Comparison of ENCODE assay signal across 10 mouse cellular contexts in genomic region chr3:130079794-130080193, GRCm38 (mm10). TPM values are rescaled to one million over a fixed set of nuclear protein-coding genes. Genes with fewer than 3 reads are reported as not detected.
DNase-seq lines count a peak whose midpoint lies in the region; ATAC-seq lines count a peak whose summit lies in the region.
"Had no signal": no experiment of that assay in that cellular context is flagged by ENCODE, and none has a peak within 500 bp of the region (broad histone marks: within the 10 kb centered on the region; RNA-seq: fewer than 3 reads in every experiment).

No protein-coding gene starts in this region.

- ATAC-seq in midbrain, embryonic 15.5 days (replicated peaks): no peak
- no peak for ATAC-seq in embryonic facial prominence, embryonic 11.5 days (replicated peaks; ENCODE audit: insufficient number of reproducible peaks, low FRiP score, low TSS enrichment, low read depth)
- ATAC-seq in hindbrain, embryonic 16.5 days: peak; percentile 81; the same call in 1 of the 2 replicates

- no peak overlapping the region for H3K4me2 ChIP-seq in midbrain, embryonic 15.5 days
- no peak overlapping the region for H3K4me2 ChIP-seq in embryonic facial prominence, embryonic 11.5 days (ENCODE audit: low read depth, low read length)
- no peak overlapping the region for H3K4me2 ChIP-seq in hindbrain, embryonic 16.5 days (ENCODE audit: low read length)
- H3K4me2 ChIP-seq: embryonic facial prominence, embryonic 13.5 days had no signal

- H3K4me1 ChIP-seq in midbrain, embryonic 10.5 days: no peaks in the 10 kb centered on the region
- no peaks in the 10 kb centered on the region for H3K4me1 ChIP-seq in midbrain, embryonic 15.5 days
- H3K4me1 ChIP-seq in embryonic facial prominence, embryonic 11.5 days (ENCODE audit: control insufficient read depth, insufficient read depth, low read length): no peaks in the 10 kb centered on the region
- no peaks in the 10 kb centered on the region for H3K4me1 ChIP-seq in hindbrain, embryonic 16.5 days (ENCODE audit: control insufficient read depth, insufficient read depth, low read depth, low read length)
- H3K4me1 ChIP-seq: embryonic facial prominence, embryonic 13.5 days had no signal

- intact Hi-C loops in left cerebral cortex, postnatal 25 days (cut with DNase I): loop anchor here (1.0 to 10.0 kb wide), 3 partner anchors 161 to 365 kb away; no protein-coding TSS in a partner anchor

- no peaks in the 10 kb centered on the region for H3K27me3 ChIP-seq in midbrain, embryonic 10.5 days (ENCODE audit: low read depth, poor library complexity, severe bottlenecking)
- no peaks in the 10 kb centered on the region for H3K27me3 ChIP-seq in midbrain, embryonic 15.5 days (replicated peaks)
- H3K27me3 ChIP-seq in embryonic facial prominence, embryonic 11.5 days (ENCODE audit: control insufficient read depth, insufficient read depth, low read length): no peaks in the 10 kb centered on the region
- H3K27me3 ChIP-seq in hindbrain, embryonic 16.5 days (replicated peaks; ENCODE audit: control insufficient read depth, insufficient read depth, low read length): no peaks in the 10 kb centered on the region

- no peak overlapping the region for H3K9ac ChIP-seq in midbrain, embryonic 15.5 days
- no peak overlapping the region for H3K9ac ChIP-seq in embryonic facial prominence, embryonic 11.5 days (replicated peaks; ENCODE audit: low read length)
- no peak overlapping the region for H3K9ac ChIP-seq in hindbrain, embryonic 16.5 days (ENCODE audit: low read depth, low read length)
- H3K9ac ChIP-seq: embryonic facial prominence, embryonic 13.5 days had no signal

- H3K9me3 ChIP-seq in midbrain, embryonic 10.5 days (replicated peaks): no peaks in the 10 kb centered on the region
- H3K9me3 ChIP-seq in midbrain, embryonic 15.5 days: no peaks in the 10 kb centered on the region
- H3K9me3 ChIP-seq in embryonic facial prominence, embryonic 11.5 days (replicated peaks; ENCODE audit: control insufficient read depth, low read length): no peaks in the 10 kb centered on the region
- H3K9me3 ChIP-seq in hindbrain, embryonic 16.5 days (ENCODE audit: control insufficient read depth, low read length): no peaks in the 10 kb centered on the region

- WGBS in midbrain, embryonic 10.5 days: 7% methylated on average over 1 of the region's 1 CpGs
- 5% methylated on average over 1 of the region's 1 CpGs for whole genome bisulfite sequencing in midbrain, embryonic 15.5 days
- 11% methylated on average over 1 of the region's 1 CpGs for WGBS in embryonic facial prominence, embryonic 11.5 days
- 12% methylated on average over 1 of the region's 1 CpGs for WGBS in hindbrain, embryonic 16.5 days

- H3K36me3 ChIP-seq in midbrain, embryonic 10.5 days: no peaks in the 10 kb centered on the region
- no peaks in the 10 kb centered on the region for H3K36me3 ChIP-seq in midbrain, embryonic 15.5 days (replicated peaks)
- no peaks in the 10 kb centered on the region for H3K36me3 ChIP-seq in embryonic facial prominence, embryonic 11.5 days (replicated peaks; ENCODE audit: control insufficient read depth, insufficient read depth, low read depth, low read length)
- H3K36me3 ChIP-seq in hindbrain, embryonic 16.5 days (ENCODE audit: control insufficient read depth, insufficient read depth, low read length): no peaks in the 10 kb centered on the region
- H3K36me3 ChIP-seq: embryonic facial prominence, embryonic 13.5 days had no signal

- H3K4me3 ChIP-seq in midbrain, embryonic 10.5 days: no peak overlapping the region
- H3K4me3 ChIP-seq in midbrain, embryonic 15.5 days: no peak overlapping the region
- no peak overlapping the region for H3K4me3 ChIP-seq in embryonic facial prominence, embryonic 11.5 days (ENCODE audit: low read depth, low read length)
- H3K4me3 ChIP-seq in hindbrain, embryonic 16.5 days (ENCODE audit: low read length): no peak overlapping the region
- H3K4me3 ChIP-seq: embryonic facial prominence, embryonic 13.5 days had no signal

- DNase-seq in midbrain, embryonic 10.5 days (ENCODE audit: low spot score): peak; percentile 39
- DNase-seq in adrenal gland, postnatal 25 days: peak; percentile 51
- peak; percentile 84 for DNase-seq in embryonic facial prominence, embryonic 11.5 days (ENCODE audit: low spot score)
- DNase-seq in left cerebral cortex, postnatal 25 days (ENCODE audit: low spot score in 2 of 2): peak; percentile 66 to 84
- peak; percentile 31 to 55 for DNase-seq in natural killer cell, adult 2 months (ENCODE audit: low spot score in 2 of 2)
- peak; percentile 21 to 60 for DNase-seq in thymus, postnatal 10 days (ENCODE audit: low spot score in 2 of 2)

- no peak overlapping the region for H3K27ac ChIP-seq in midbrain, embryonic 10.5 days (replicated peaks)
- H3K27ac ChIP-seq in midbrain, embryonic 15.5 days: no peak overlapping the region
- H3K27ac ChIP-seq in embryonic facial prominence, embryonic 11.5 days (replicated peaks; ENCODE audit: low read depth, low read length): no peak overlapping the region
- H3K27ac ChIP-seq in hindbrain, embryonic 16.5 days (ENCODE audit: low read depth, low read length): no peak overlapping the region
- H3K27ac ChIP-seq: embryonic facial prominence, embryonic 13.5 days; macrophage had no signal

RNA-seq across cellular contexts. Expression of gene Sec24b, which starts 18.4 kb away (rescaled TPM):
- polyA plus RNA-seq in midbrain, embryonic 10.5 days (2016; fragmentation: Nextera tagmentation; extraction: Ambion mirVana): 32.4 and 35.9 TPM in 2 replicates
- 34.7 and 34.9 TPM in 2 replicates for polyA plus RNA-seq in midbrain, embryonic 15.5 days (2015; fragmentation: Nextera tagmentation; extraction: Ambion mirVana)
- 75.9 and 77.0 TPM in 2 replicates for total RNA-seq in adrenal gland, postnatal 25 days (2021)
- polyA plus RNA-seq in embryonic facial prominence, embryonic 11.5 days (2014; fragmentation: Nextera tagmentation; extraction: Ambion mirVana): 24.8 and 33.1 TPM in 2 replicates
- 29.6 and 38.0 TPM in 2 replicates for polyA plus RNA-seq in hindbrain, embryonic 16.5 days (2015; fragmentation: Nextera tagmentation; extraction: Ambion mirVana)
- total RNA-seq in left cerebral cortex, postnatal 25 days (2021): 10 to 100 TPM; 51.2 to 58.7 TPM

RNA-seq across cellular contexts. Expression of gene Col25a1, which starts 51.5 kb away (rescaled TPM):
- polyA plus RNA-seq in midbrain, embryonic 10.5 days (2016; fragmentation: Nextera tagmentation; extraction: Ambion mirVana): 1.5 and 2.4 TPM in 2 replicates
- 14.4 and 15.3 TPM in 2 replicates for polyA plus RNA-seq in midbrain, embryonic 15.5 days (2015; fragmentation: Nextera tagmentation; extraction: Ambion mirVana)
- 5.7 and 10.3 TPM in 2 replicates for total RNA-seq in adrenal gland, postnatal 25 days (2021)
- 11.0 and 11.1 TPM in 2 replicates for polyA plus RNA-seq in embryonic facial prominence, embryonic 11.5 days (2014; fragmentation: Nextera tagmentation; extraction: Ambion mirVana)
- 4.8 and 5.0 TPM in 2 replicates for polyA plus RNA-seq in hindbrain, embryonic 16.5 days (2015; fragmentation: Nextera tagmentation; extraction: Ambion mirVana)
- total RNA-seq in left cerebral cortex, postnatal 25 days (2021): 10 to 100 TPM; 43.5 to 48.5 TPM
- polyA plus RNA-seq: macrophage had no signal
